Mouse (Mus musculus) MEL (cell line): ENCODE measurements at regions not wholly inside any gene's neighbourhood (a gene's known extent, or its start where the extent isn't known, plus 50 kb on each side); places are given as distances from the start of the nearest gene placed in this dataset.

ENCODE experiments used
- DNase-seq: peaks from one replicate; pipeline ENCODE4 v3.0.0; 2011; ENCODE audit warnings: low read depth, low spot score
- H3K27ac ChIP-seq: 2 replicates; pipeline ENCODE4 v1.5.1; 2012; ENCODE audit warnings: low read depth, mild to moderate bottlenecking, control low read depth, low read length, moderate library complexity; ENCODE audit not compliant: control insufficient read depth
- H3K27me3 ChIP-seq, 2 experiments: fragments of 150-350 bp in 1 of 2; sonication (generic) in 1 of 2; 2 replicates each; pipeline ENCODE4 v1.6.1; 2012; ENCODE audit warnings: low read length in 2 of 2, mild to moderate bottlenecking in 2 of 2, improper control_type of control experiment in 1 of 2, moderate library complexity in 1 of 2; ENCODE audit not compliant: insufficient read depth in 2 of 2, control insufficient read depth in 1 of 2
- H3K36me3 ChIP-seq, 2 experiments: 2 replicates each; pipeline ENCODE4 v1.6.1; 2012 to 2014; ENCODE audit warnings: low read length in 2 of 2, improper control_type of control experiment in 1 of 2, inconsistent platforms in 1 of 2, mild to moderate bottlenecking in 1 of 2; ENCODE audit not compliant: insufficient read depth in 2 of 2, control insufficient read depth in 1 of 2
- H3K4me1 ChIP-seq, 2 experiments: fragments of 150-350 bp in 1 of 2; sonication (generic) in 1 of 2; 2 replicates each; pipeline ENCODE4 v1.6.1; 2012; ENCODE audit warnings: low read length in 2 of 2, improper control_type of control experiment in 1 of 2, mild to moderate bottlenecking in 1 of 2; ENCODE audit not compliant: insufficient read depth in 2 of 2, control insufficient read depth in 1 of 2
- H3K4me3 ChIP-seq, 2 experiments: fragments of 150-350 bp in 1 of 2; sonication (generic) in 1 of 2; 2 replicates each; pipeline ENCODE4 v1.5.1; 2012; ENCODE audit warnings: low read depth in 2 of 2, low read length in 2 of 2, mild to moderate bottlenecking in 2 of 2, moderate library complexity in 2 of 2, control low read depth in 1 of 2, improper control_type of control experiment in 1 of 2; ENCODE audit not compliant: control insufficient read depth in 1 of 2, insufficient read depth in 1 of 2
- H3K79me2 ChIP-seq: 2 replicates; pipeline ENCODE4 v1.6.1; 2012; ENCODE audit warnings: mild to moderate bottlenecking, low read length, moderate library complexity; ENCODE audit not compliant: control insufficient read depth, poor library complexity, insufficient read depth
- H3K9ac ChIP-seq: 2 replicates; pipeline ENCODE4 v1.6.1; 2012; ENCODE audit warnings: low read depth, mild to moderate bottlenecking, control low read depth, low read length, moderate library complexity; ENCODE audit not compliant: control insufficient read depth, poor library complexity, severe bottlenecking
- H3K9me3 ChIP-seq: fragments of 150-350 bp; sonication (generic); replicated peaks from 2 replicates; pipeline ENCODE4 v1.6.1; 2012; ENCODE audit warnings: mild to moderate bottlenecking, low read length, improper control_type of control experiment, moderate library complexity; ENCODE audit not compliant: insufficient read depth
- BHLHE40 ChIP-seq: IDR thresholded peaks from 2 replicates; pipeline ENCODE4 v1.6.1; 2012; ENCODE audit warnings: low read depth, mild to moderate bottlenecking, inconsistent platforms, low read length, improper control_type of control experiment, borderline replicate concordance
- CHD1 ChIP-seq: IDR thresholded peaks from 2 replicates; pipeline ENCODE4 v1.6.1; 2012; ENCODE audit warnings: low read depth, mild to moderate bottlenecking, inconsistent platforms, low read length, improper control_type of control experiment
- CHD2 ChIP-seq: IDR thresholded peaks from 2 replicates; pipeline ENCODE4 v1.6.1; 2011; ENCODE audit warnings: low read length, improper control_type of control experiment
- CTCF ChIP-seq, 3 experiments: IDR thresholded peaks in 2 of 3; conservative IDR thresholded peaks in 1 of 3; 2 replicates each; pipeline ENCODE4 v1.5.1; 2011 to 2012; ENCODE audit warnings: low read length in 3 of 3, low read depth in 2 of 3, mild to moderate bottlenecking in 2 of 3, improper control_type of control experiment in 1 of 3, inconsistent platforms in 1 of 3, mixed read lengths in 1 of 3, moderate library complexity in 1 of 3; ENCODE audit not compliant: control insufficient read depth in 1 of 3, insufficient read depth in 1 of 3, poor library complexity in 1 of 3, severe bottlenecking in 1 of 3
- E2F4 ChIP-seq: IDR thresholded peaks from 2 replicates; pipeline ENCODE4 v1.6.1; 2011; ENCODE audit warnings: low read depth, low read length, improper control_type of control experiment, borderline replicate concordance
- ELF1 ChIP-seq: IDR thresholded peaks from 2 replicates; pipeline ENCODE4 v1.6.1; 2014; ENCODE audit warnings: low read depth, mild to moderate bottlenecking, inconsistent platforms, low read length, improper control_type of control experiment, moderate library complexity
- EP300 ChIP-seq, 2 experiments: IDR thresholded peaks; 2 replicates each; pipeline ENCODE4 v1.6.1; 2011; ENCODE audit warnings: improper control_type of control experiment in 2 of 2, low read length in 2 of 2, low read depth in 1 of 2, mild to moderate bottlenecking in 1 of 2
- ETS1 ChIP-seq: IDR thresholded peaks from 2 replicates; pipeline ENCODE4 v1.6.1; 2012; ENCODE audit warnings: low read depth, mild to moderate bottlenecking, inconsistent platforms, low read length, improper control_type of control experiment, moderate library complexity
- GABPA ChIP-seq: IDR thresholded peaks from 2 replicates; pipeline ENCODE4 v1.6.1; 2012; ENCODE audit warnings: low read depth, mild to moderate bottlenecking, inconsistent platforms, low read length, improper control_type of control experiment, moderate library complexity
- GATA1 ChIP-seq: IDR thresholded peaks from 2 replicates; pipeline ENCODE4 v1.6.1; 2011; ENCODE audit warnings: low read depth, low read length, improper control_type of control experiment
- HCFC1 ChIP-seq: IDR thresholded peaks from 2 replicates; pipeline ENCODE4 v1.6.1; 2012; ENCODE audit warnings: low read depth, mild to moderate bottlenecking, inconsistent platforms, low read length, improper control_type of control experiment, moderate library complexity
- JUND ChIP-seq: IDR thresholded peaks from 2 replicates; pipeline ENCODE4 v1.6.1; 2011; ENCODE audit warnings: low read depth, mild to moderate bottlenecking, improper control_type of control experiment, low read length
- KAT2A ChIP-seq: conservative IDR thresholded peaks from 2 replicates; pipeline ENCODE4 v1.6.1; 2012; ENCODE audit warnings: low read depth, low read length, improper control_type of control experiment, inconsistent platforms
- MAFK ChIP-seq: IDR thresholded peaks from 2 replicates; pipeline ENCODE4 v1.6.1; 2011; ENCODE audit warnings: low read depth, mild to moderate bottlenecking, low read length, improper control_type of control experiment, borderline replicate concordance
- MAX ChIP-seq: IDR thresholded peaks from 2 replicates; pipeline ENCODE4 v1.6.1; 2011; ENCODE audit warnings: low read length, improper control_type of control experiment
- MAZ ChIP-seq: IDR thresholded peaks from 2 replicates; pipeline ENCODE4 v1.6.1; 2012; ENCODE audit warnings: low read depth, mild to moderate bottlenecking, inconsistent platforms, low read length, improper control_type of control experiment
- MEF2A ChIP-seq: IDR thresholded peaks from 2 replicates; pipeline ENCODE4 v1.6.1; 2014; ENCODE audit warnings: low read depth, mild to moderate bottlenecking, inconsistent platforms, low read length, improper control_type of control experiment; ENCODE audit not compliant: poor library complexity, insufficient replicate concordance, severe bottlenecking; ENCODE audit errors: extremely low read depth
- MXI1 ChIP-seq: IDR thresholded peaks from 2 replicates; pipeline ENCODE4 v1.6.1; 2011; ENCODE audit warnings: mild to moderate bottlenecking, low read depth, low read length, improper control_type of control experiment
- MYB ChIP-seq: IDR thresholded peaks from 2 replicates; pipeline ENCODE4 v1.6.1; 2011; ENCODE audit warnings: mild to moderate bottlenecking, low read depth, low read length, improper control_type of control experiment
- MYC ChIP-seq: IDR thresholded peaks from 2 replicates; pipeline ENCODE4 v1.6.1; 2011; ENCODE audit warnings: low read depth, mild to moderate bottlenecking, low read length, improper control_type of control experiment, moderate library complexity
- NELFE ChIP-seq: IDR thresholded peaks from 2 replicates; pipeline ENCODE4 v1.6.1; 2011; ENCODE audit warnings: low read depth, low read length, improper control_type of control experiment
- NRF1 ChIP-seq: IDR thresholded peaks from 2 replicates; pipeline ENCODE4 v1.6.1; 2014; ENCODE audit warnings: low read depth, mild to moderate bottlenecking, inconsistent platforms, low read length, improper control_type of control experiment, moderate library complexity; ENCODE audit not compliant: poor library complexity, insufficient read depth, severe bottlenecking
- POLR2A ChIP-seq, 2 experiments: IDR thresholded peaks; 2 replicates each; pipeline ENCODE4 v1.6.1; 2011 to 2012; ENCODE audit warnings: low read length in 2 of 2, mild to moderate bottlenecking in 2 of 2, control low read depth in 1 of 2, improper control_type of control experiment in 1 of 2, low read depth in 1 of 2, moderate library complexity in 1 of 2; ENCODE audit not compliant: control insufficient read depth in 1 of 2, insufficient read depth in 1 of 2, poor library complexity in 1 of 2
- POLR2AphosphoS2 ChIP-seq: IDR thresholded peaks from 2 replicates; pipeline ENCODE4 v1.6.1; 2011; ENCODE audit warnings: low read length, improper control_type of control experiment
- POLR2AphosphoS5 ChIP-seq: IDR thresholded peaks from 2 replicates; pipeline ENCODE4 v1.6.1; 2012; ENCODE audit warnings: low read depth, borderline replicate concordance, mild to moderate bottlenecking, inconsistent platforms, low read length, moderate library complexity, mixed read lengths
- RAD21 ChIP-seq: IDR thresholded peaks from 2 replicates; pipeline ENCODE4 v1.6.1; 2011; ENCODE audit warnings: mild to moderate bottlenecking, low read depth, low read length, improper control_type of control experiment
- RCOR1 ChIP-seq: IDR thresholded peaks from 2 replicates; pipeline ENCODE4 v1.6.1; 2012; ENCODE audit warnings: low read depth, mild to moderate bottlenecking, inconsistent platforms, low read length, improper control_type of control experiment
- SIN3A ChIP-seq: IDR thresholded peaks from 2 replicates; pipeline ENCODE4 v1.6.1; 2012; ENCODE audit warnings: low read length, improper control_type of control experiment, inconsistent platforms
- TBP ChIP-seq: IDR thresholded peaks from 2 replicates; pipeline ENCODE4 v1.8.0; 2011; ENCODE audit warnings: low read depth, low read length, improper control_type of control experiment
- TCF12 ChIP-seq: IDR thresholded peaks from 2 replicates; pipeline ENCODE4 v1.6.1; 2014; ENCODE audit warnings: low read depth, mild to moderate bottlenecking, inconsistent platforms, low read length, improper control_type of control experiment, moderate library complexity
- UBTF ChIP-seq: IDR thresholded peaks from 2 replicates; pipeline ENCODE4 v1.6.1; 2012; ENCODE audit warnings: low read depth, mild to moderate bottlenecking, inconsistent platforms, low read length, improper control_type of control experiment, moderate library complexity, borderline replicate concordance; ENCODE audit not compliant: insufficient read depth
- USF1 ChIP-seq: IDR thresholded peaks from 2 replicates; pipeline ENCODE4 v1.6.1; 2014; ENCODE audit warnings: low read depth, mild to moderate bottlenecking, inconsistent platforms, low read length, improper control_type of control experiment, moderate library complexity
- USF2 ChIP-seq, 2 experiments: IDR thresholded peaks; 2 replicates each; pipeline ENCODE4 v1.6.1; 2011 to 2012; ENCODE audit warnings: improper control_type of control experiment in 2 of 2, low read length in 2 of 2, borderline replicate concordance in 1 of 2, inconsistent platforms in 1 of 2, low read depth in 1 of 2, mild to moderate bottlenecking in 1 of 2; ENCODE audit not compliant: insufficient read depth in 1 of 2
- ZC3H11A ChIP-seq: IDR thresholded peaks from 2 replicates; pipeline ENCODE4 v1.6.1; 2012; ENCODE audit warnings: low read depth, mild to moderate bottlenecking, inconsistent platforms, low read length, improper control_type of control experiment
- ZKSCAN1 ChIP-seq: IDR thresholded peaks from 2 replicates; pipeline ENCODE4 v1.6.1; 2012; ENCODE audit warnings: low read depth, mild to moderate bottlenecking, inconsistent platforms, low read length, improper control_type of control experiment, moderate library complexity
- ZMIZ1 ChIP-seq: IDR thresholded peaks from 2 replicates; pipeline ENCODE4 v1.6.1; 2012; ENCODE audit warnings: low read depth, mild to moderate bottlenecking, inconsistent platforms, low read length, improper control_type of control experiment, moderate library complexity

- peak; percentile 93 for DNase-seq
- Histone ChIP-seq H3K27me3 (no peaks in the 10 kb centered on the region), H3K4me3 (peak overlapping the region; percentile 50 to 64), H3K9me3 (no peaks in the 10 kb centered on the region), H3K27ac (peak overlapping the region; percentile 91), H3K79me2 (peaks cover 15% of the 10 kb centered on the region), H3K36me3 (peaks cover 0 to 32% of the 10 kb centered on the region in 2 experiments; a peak in 2 of 4 replicates), H3K4me1 (peaks cover 12 to 28% of the 10 kb centered on the region in 2 experiments), H3K9ac (peak overlapping the region; percentile 63)
- TF ChIP-seq POLR2AphosphoS5 (peak; percentile 38; the same call in 1 of the 2 replicates), EP300 (IDR thresholded peaks at IDR 0.05; ENCODE audit: low read depth in 1 of 2, low read length in 2 of 2) (peak; percentile 94 to 98), NRF1 (no peak), CHD1 (no peak; the same call in 1 of the 2 replicates), HCFC1 (peak; percentile 57), USF2 (IDR thresholded peaks at IDR 0.05; ENCODE audit: borderline replicate concordance in 1 of 2, insufficient read depth in 1 of 2, low read depth in 1 of 2, low read length in 2 of 2) (peak in 1 of 2 experiments; percentile 60; a peak in 1 of 4 replicates), MAX (peak; percentile 89), MYC (peak; percentile 97), MXI1 (peak; percentile 76), MAFK (no peak), ZKSCAN1 (no peak), TBP (peak; percentile 93), ELF1 (peak; percentile 81), MEF2A (no peak), MYB (peak; percentile 99), POLR2AphosphoS2 (peak; percentile 70), ZMIZ1 (no peak), BHLHE40 (peak; percentile 92), RCOR1 (peak; percentile 74), POLR2A (IDR thresholded peaks at IDR 0.05; ENCODE audit: control insufficient read depth in 1 of 2, insufficient read depth in 1 of 2, low read depth in 1 of 2, low read length in 2 of 2, poor library complexity in 1 of 2) (peak; percentile 41 to 50; a peak in 3 of 4 replicates), SIN3A (peak; percentile 91), CTCF (IDR thresholded peaks at IDR 0.05 in 2 of 3, conservative IDR thresholded peaks at IDR 0.05 in 1 of 3; ENCODE audit: control insufficient read depth in 1 of 3, insufficient read depth in 1 of 3, low read depth in 2 of 3, low read length in 3 of 3, poor library complexity in 1 of 3, severe bottlenecking in 1 of 3) (no peak), GABPA (no peak), JUND (0 out of 2 replicates have a peak, but pooled peaks have one; percentile 64), ZC3H11A (no peak), TCF12 (peak; percentile 80), E2F4 (no peak), UBTF (no peak), MAZ (no peak), NELFE (peak; percentile 78), CHD2 (no peak), KAT2A (no peak), ETS1 (peak; percentile 86), RAD21 (no peak), USF1 (peak; percentile 92), GATA1 (peak; percentile 92)
Observed at GRCm38 (mm10) chr14:53800508-53801136, 453.3 kb downstream of the Dad1 start.
